Mouse (Mus musculus) v-Abl transformed pro-B cells (cell line): ENCODE measurements around the gene Midn.

Experiments
- in situ Hi-C, 2 experiments: fragments of 400-800 bp; cut with MboI; formaldehyde crosslinking; loops; one replicate each; pipeline ENCODE4 v1.15.1; 2025; ENCODE audit not compliant: unreplicated experiment in 2 of 2

Midn gene

DNA sequence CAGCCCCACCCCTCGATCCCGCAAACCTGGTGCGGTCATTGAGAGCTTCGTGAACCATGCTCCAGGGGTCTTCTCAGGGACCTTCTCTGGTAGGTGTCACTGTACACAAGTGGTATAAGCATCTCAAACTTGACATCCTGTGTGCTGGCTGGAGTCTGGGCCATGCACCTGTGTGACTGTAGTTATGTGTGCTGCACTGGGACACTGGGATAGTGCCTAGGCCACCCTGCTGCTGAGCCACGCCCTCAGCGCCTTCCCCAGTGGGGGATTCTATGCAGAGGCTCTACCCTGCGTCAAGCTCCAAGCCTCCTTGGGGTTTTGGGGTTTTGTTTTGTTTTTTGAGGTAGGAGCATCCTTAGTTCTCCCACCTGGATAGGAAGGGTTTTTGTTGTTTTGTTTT lies 6.3 kb downstream of the Midn start:
- in situ Hi-C loops = loop anchor here in 1 of 2 experiments (25.0 kb wide), 1 partner anchor 533 kb away; the partner anchor contains the start of gene Mknk2

DNA sequence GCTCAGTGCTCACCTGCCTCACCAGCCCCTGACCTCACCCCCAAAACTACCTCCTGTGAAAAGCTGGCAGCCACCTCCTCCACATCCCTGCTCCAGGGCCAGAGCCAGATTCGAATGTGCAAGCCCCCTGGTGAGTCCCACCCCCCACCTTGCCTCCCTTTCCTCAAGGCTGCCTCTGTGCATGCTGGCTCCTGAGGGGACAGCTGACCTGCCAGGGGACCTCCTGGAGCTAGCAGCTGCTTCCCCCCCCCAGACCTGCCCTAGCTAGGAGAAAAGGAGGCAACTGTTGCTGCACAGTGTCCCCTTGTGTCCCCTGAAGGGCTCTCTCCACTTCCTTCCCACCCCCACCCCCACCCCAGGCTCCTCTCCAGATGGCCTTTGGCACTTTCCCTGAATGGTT lies 7.2 kb downstream of the Midn start:
- in situ Hi-C loops = loop anchor here in 1 of 2 experiments (25.0 kb wide), 1 partner anchor 532 kb away; the partner anchor contains the start of gene Mknk2

DNA sequence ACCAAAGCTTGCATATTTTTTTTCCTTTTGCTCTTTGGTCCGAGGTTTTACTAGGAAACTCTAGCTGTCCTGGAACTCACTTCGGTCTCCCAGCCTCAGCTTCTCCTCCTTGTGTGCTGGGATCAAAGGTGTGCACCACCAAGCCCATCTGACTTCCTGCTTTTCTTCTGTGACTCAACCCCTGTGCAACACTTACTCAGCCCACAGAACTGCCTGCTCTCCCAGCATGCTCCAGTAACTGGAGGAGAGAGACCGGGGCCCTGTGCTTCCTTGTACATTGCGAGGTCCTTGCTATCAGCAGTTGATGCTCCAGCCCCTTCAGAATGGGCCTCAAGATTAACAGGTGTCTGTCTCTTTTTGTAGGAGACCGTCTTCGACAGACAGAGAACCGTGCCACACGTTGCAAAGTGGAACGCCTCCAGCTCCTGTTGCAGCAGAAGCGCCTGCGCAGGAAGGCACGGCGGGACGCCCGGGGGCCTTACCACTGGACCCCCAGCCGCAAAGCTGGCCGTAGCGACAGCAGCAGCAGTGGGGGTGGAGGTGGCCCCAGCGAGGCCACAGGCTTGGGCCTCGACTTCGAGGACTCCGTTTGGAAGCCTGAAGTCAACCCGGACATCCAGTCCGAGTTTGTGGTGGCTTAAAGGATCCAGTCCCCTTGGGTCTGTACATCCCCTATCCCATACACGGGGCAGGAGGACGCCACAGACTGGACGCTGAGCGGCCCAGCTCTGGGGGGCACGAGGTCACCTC lies 8.1 kb downstream of the Midn start:
- in situ Hi-C loops = loop anchor here in 1 of 2 experiments (25.0 kb wide), 1 partner anchor 531 kb away; the partner anchor contains the start of gene Mknk2

- in situ Hi-C loops = loop anchor here in 1 of 2 experiments (25.0 kb wide), 1 partner anchor 531 kb away; the partner anchor contains the start of gene Mknk2
These were observed 8.6 kb downstream of the Midn start for GRCm38 (mm10) chr10:80156752-80157053.

DNA sequence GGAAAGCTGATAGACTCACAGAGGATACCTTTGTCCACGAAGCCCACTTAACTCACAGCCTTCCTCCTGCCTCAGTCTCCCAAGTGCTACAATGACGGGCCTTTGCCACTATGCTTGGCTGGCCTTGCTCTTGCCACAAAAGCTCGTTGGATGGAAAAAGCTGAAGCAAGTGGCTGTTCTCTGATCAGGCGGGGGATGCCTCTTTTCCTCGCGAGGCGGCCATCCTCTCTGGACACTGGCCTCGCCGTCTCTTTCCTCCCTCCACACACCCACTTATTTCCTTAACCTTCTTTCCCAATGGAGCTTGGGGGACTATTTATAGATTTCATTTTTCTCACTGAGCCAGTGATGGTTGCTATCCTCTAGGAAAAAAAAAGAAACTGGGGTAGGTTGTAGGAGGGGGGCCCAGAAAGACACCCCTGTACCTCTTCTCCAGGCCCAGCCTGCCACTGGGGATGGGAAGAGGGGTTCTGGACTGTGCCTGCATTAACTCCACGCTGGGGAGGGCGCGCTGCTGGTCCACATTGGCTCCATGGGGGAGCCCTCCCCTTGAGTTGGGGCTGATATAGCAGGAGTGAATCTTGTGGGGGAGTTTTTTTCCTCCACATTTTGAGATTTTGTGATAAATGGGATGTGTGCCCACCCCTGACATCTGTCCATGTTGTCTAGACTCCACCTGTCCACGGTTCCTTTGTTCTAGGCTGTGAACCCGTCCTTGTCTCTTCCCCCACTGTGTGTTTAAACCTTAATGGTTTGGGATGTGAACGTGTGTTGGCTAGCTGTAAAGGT lies 9.3 kb downstream of the Midn start:
- in situ Hi-C loops = loop anchor here in 1 of 2 experiments (25.0 kb wide), 1 partner anchor 530 kb away; the partner anchor contains the start of gene Mknk2

- in situ Hi-C loops = loop anchor here in 1 of 2 experiments (25.0 kb wide), 1 partner anchor 529 kb away; the partner anchor contains the start of gene Mknk2
These were observed 10.4 kb downstream of the Midn start for GRCm38 (mm10) chr10:80158307-80158986.

DNA sequence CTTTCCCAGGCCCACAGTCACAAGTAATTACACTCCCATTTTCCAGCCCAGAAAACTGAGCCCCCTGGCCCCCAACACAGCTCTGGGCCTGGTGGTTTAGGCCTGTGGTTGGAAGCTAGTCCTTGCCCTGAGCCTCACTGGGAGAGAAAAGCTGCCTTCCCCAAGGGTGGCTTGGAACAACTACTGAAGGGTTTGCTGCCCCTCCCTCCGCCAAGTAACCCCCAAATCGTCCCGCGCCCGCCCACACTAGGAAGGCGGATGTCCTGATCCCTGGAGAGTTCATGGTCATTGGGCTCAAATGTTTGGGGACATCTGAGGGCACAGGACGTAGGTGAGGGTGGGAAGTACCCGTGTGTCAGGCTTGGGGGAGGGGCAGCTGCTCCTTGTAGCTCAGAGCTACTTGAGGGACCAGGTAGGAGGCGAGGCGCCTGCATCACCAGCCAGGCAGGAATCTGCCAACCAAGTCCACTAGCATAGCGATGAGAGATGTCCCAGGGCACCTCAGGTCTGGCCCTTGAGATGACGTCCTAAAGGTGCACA lies 11.0 kb downstream of the Midn start:
- in situ Hi-C loops = loop anchor here in 1 of 2 experiments (25.0 kb wide), 1 partner anchor 528 kb away; the partner anchor contains the start of gene Mknk2

DNA sequence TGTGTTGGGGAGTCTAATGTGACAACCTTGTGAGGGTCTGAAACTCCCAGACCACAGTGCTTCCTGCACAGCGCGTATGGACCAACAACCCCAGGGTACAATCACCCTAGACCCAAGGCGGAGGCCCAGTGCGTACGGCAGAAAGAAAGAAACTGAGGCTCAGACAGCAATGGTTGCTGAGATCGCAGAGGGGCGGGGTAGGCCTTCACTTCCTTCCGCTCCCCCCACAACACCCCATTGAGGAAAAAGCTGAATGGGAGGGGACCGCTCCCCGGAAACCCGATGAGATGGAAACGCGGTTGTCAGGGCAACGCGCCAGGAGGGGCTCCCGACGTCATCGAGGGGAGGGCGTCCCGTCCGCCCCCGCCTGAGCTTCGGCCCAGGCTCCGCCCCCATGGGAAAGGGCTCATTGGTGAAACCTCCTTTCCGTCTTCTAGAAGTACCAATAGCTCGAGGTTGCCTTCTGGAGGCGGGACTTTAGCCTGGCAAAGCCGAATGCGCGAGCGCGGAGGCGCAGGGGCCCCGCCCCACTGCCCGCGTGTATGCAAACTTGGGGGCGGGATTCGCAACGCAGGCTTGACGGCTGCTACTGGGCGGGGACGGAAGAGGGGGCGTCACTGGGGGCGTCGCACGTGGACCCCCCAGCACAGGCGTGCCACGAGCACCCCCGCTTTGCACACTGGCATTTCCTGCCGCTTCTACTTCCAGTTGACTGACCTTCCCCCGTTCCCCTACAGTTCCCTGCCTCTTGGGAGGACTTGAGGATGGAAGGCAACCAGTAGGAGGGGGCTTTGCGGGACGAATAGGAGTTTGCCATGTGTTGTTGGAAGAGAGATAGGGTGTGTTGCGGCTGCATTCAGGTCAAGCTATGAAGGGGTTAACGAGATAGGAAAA lies 11.7 kb downstream of the Midn start:
- in situ Hi-C loops = loop anchor here in 1 of 2 experiments (25.0 kb wide), 1 partner anchor 527 kb away; the partner anchor contains the start of gene Mknk2

GRCm38 (mm10) chr10:80160455-80161371 lies 12.6 kb downstream of the Midn start:
- in situ Hi-C loops = loop anchor here in 1 of 2 experiments (25.0 kb wide), 1 partner anchor 527 kb away; the partner anchor contains the start of gene Mknk2

GRCm38 (mm10) chr10:80161522-80162242 lies 13.6 kb downstream of the Midn start:
- in situ Hi-C loops = loop anchor here in 1 of 2 experiments (25.0 kb wide), 1 partner anchor 526 kb away; the partner anchor contains the start of gene Mknk2

GRCm38 (mm10) chr10:80162243-80162608 lies 14.2 kb downstream of the Midn start:
- in situ Hi-C loops = loop anchor here in 1 of 2 experiments (25.0 kb wide), 1 partner anchor 525 kb away; the partner anchor contains the start of gene Mknk2

DNA sequence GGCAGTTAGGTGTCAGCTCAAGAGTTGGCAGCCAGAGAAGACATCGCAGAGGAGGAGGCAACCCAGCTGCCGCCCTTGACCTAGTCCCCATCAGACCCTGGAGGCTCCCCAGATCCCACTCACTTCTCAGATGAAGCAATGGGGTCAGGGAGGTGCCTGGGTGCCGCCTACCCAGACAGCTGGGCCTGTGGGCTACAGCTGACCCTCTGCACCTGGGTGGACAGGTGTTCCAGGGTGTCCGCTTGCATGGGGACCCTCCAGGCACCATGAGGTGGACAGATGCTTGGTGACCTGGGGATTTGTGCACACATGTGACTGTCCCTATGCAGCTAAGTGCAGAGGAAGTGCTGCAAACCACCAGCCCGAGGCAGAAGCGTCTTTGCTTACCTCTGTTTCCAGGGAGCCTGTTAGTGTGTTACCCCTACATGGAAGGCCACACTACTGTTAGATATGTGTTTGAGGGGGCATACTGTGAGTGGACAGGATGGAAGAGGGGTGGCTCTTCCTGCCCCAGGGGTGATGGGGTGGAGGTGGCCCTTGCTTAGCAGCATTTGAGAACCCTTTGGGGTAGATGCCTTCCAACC lies 14.7 kb downstream of the Midn start:
- in situ Hi-C loops = loop anchor here in 1 of 2 experiments (25.0 kb wide), 1 partner anchor 524 kb away; the partner anchor contains the start of gene Mknk2

DNA sequence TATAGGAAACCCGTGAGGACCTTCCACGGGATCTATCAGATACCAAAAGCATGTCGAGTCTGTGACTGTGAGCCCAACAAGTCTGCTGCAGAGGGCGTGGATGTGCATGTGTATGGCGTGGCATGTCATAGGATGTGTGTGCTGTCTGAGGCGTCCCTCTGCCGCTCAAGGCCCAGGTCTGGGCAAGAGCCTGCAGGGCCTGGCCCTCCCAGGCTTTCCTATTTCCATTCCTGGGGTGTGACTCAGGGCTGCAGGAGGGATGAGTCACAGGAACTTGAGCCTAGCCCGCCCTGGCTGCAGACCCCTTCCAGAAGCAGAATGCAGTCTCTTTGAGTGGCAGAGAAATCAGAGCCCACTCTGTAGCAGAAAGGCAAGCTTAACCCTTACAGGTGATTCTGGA lies 15.6 kb downstream of the Midn start:
- in situ Hi-C loops = loop anchor here in 1 of 2 experiments (25.0 kb wide), 1 partner anchor 524 kb away; the partner anchor contains the start of gene Mknk2

- in situ Hi-C loops = loop anchor here in 1 of 2 experiments (25.0 kb wide), 1 partner anchor 523 kb away; the partner anchor contains the start of gene Mknk2
These were observed 16.3 kb downstream of the Midn start for GRCm38 (mm10) chr10:80164161-80164997.

- in situ Hi-C loops = loop anchor here in 1 of 2 experiments (25.0 kb wide), 1 partner anchor 522 kb away; the partner anchor contains the start of gene Mknk2
These were observed 16.9 kb downstream of the Midn start for GRCm38 (mm10) chr10:80164998-80165344.
